Mouse (Mus musculus) cerebellum, adult 11-12 months (tissue): Measurements from ENCODE around the gene Dpep3.

Experiments used
- DNase-seq: peaks from one replicate; pipeline ENCODE4 v3.0.0; 2022

Dpep3 gene

DNA sequence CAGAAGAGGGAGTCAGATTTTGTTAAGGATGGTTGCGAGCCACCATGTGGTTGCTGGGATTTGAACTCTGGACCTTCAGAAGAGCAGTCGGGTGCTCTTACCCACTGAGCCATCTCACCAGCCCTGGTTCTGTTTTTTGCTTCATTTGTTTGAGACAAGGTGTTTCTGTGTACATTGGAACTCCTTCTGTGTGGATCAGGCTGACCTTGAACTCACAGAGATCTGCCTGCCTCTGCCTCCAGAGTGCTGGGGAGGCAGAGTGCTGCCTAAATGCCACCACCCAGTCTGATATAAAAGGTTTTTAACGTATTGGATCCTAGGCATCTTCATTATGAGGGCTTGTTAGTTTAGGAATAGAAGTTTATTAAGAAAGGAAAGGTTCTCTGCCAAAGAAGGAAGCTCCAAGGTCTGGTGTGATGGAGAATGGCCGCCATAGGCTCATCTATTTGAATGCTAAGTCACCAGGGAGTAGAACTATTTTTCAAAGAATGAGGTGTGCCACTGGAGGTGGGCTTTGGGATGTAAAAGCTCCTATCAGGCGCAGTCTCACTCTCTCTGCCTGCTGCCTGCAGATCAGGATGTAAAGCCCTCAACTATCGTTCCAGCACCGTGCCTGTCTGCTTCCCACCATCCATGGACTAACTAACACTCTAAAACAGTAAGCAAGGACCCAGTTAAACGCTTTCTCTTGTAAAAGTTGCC lies 8.1 kb downstream of the Dpep3 start:
- no peak for DNase-seq

GRCm38 (mm10) chr8:105969367-105969766 lies 9.9 kb downstream of the Dpep3 start:
- no peak for DNase-seq

DNA sequence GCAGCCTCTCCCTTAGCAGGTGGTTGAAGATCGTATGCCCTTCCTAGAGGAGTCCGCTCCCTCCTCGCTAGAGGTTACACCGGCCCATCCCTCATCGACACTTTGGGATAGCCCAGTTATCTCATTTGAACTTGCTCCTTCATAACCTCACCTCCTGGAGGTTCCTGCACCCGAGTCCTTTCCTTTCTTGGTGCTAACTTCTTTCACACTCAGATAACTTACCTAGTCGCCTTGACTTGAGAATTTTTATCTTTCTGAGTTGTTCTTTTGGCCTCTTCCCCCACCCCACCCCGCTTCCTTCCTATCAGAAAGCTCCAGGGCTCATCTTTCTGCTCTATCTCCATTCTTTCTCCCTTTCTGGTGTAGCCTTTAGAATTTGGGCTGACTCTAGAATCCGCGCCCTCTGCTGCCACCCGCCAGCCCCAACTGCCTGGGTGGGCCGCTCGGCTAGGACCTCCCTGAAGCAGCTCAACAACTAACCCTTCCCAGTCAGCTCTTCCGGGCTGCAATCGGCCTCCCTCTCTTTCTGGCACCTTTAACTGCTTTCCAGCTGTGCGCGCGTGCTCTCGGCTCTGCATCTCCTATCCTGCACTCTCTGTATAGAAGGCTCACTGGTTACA lies 12.4 kb downstream of the Dpep3 start:
- DNase-seq, result no peak

DNA sequence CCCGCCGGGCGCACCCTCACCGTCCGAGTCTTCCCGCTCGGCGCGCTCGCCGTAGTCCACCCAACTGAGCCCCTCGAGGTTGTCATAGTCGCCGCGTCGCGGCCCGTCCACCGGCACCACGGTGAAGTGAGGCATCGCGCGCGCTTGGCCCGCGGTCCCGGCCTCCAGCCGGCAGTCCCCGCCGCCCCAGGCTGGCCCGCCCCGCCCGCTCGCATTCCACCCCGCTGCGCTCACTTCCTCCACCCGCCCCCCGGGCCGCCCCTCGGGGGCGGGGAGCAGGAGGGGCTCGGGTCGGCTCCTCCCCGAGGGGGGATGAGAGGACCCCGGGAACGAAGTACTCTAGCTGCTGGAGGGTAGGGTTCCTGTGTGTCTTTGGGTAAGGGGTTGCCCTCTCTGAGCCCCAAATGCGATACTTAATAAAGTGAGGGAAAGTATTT lies 13.3 kb downstream of the Dpep3 start, which contains the start of gene Slc12a4:
Gene Slc12a4, minus strand, starts transcription at position 193 of the 437 bp plus-strand sequence.
- DNase-seq, result no peak

DNA sequence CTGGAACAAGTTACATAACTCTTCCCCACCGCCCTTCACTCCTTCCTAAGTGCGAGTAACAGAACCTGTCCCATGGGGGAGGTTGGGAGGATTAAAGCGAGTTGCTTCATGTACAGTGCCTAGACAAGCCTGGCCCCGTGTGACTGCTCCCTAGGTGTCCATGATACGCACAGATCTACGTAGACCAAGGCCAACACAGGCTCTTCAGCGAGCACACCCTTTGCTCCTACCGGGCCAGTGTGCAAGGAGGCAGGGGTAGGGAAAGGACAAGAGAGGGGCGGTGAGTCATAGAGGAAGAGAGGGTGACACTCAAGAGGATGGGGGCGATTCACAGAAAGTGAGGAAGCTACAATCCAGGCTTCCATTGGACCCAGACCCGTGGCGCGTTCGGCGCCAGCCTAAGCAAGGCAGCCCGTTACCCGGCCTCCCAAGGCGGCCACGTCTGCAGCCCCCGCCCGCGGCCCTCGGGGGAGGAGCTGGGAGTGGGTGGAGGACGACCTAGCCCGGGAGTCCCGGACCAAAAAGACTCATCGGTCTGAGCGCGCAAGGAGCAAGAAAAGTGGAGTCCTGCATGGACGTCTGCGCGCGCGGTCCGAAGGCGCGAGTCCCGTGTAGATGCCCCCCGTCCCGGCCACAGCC lies 13.8 kb downstream of the Dpep3 start:
- DNase-seq, result no peak

GRCm38 (mm10) chr8:105964506-105965265 lies 14.5 kb downstream of the Dpep3 start:
- DNase-seq, result no peak

DNA sequence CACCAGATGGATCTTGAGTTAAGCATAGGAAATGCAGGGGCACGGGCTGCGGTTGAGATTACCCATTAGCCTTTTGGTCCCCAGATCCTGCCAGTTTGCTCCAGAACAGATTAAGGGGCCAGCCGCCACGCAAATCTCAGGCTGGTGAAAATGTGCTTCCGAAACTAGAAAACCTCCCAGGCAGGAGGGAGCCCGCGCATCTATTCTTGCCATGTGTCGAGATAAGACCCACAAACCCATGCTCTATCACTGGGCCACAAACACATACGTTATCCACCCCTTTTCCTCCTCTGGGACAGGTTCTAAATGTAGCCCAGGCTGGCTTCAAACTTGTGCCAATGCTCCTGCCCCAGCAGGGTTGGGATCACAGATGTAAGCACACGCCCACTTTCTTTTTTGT lies 17.7 kb downstream of the Dpep3 start:
- DNase-seq, result no peak

DNA sequence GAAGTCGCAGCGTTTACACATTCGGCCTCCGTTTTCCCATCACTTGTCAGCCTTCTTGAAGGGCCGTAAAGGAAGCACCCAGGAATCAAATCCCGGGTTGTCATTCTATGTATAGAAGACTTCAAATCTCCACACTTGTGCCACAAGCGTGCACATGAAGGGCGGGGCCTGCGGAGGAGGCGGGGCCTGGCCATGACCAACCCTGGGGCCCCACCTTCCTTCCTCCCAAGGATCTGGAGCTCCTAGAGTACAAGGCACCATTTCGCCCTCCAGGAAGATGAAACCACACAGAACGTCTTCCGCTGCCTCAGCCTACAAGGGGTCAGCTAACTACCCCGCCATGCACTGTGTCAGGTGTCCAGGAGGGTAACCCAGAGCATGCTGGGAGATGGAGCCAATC lies 18.1 kb downstream of the Dpep3 start:
- DNase-seq, result no peak

DNA sequence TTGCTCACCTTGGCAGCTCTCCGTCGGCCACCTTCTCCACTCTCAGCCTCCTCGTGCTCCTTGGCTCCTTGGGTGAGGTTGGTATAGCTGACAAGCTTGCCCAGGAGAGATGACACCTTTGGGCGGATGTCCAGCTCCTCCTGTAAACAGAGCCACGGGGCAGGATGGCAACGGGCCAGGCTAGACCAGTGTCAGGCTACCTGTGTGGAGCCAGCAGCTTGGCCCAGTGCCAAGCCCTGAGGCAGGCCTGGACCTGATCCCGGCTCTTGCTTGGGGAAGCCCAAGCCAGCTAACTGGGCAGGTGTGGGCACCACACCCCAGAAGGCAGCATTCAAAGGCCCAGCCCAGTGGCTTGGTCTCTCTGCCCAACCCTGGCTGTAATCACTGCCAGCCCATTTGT lies 19.9 kb downstream of the Dpep3 start:
- DNase-seq, result peak; percentile 87

DNA sequence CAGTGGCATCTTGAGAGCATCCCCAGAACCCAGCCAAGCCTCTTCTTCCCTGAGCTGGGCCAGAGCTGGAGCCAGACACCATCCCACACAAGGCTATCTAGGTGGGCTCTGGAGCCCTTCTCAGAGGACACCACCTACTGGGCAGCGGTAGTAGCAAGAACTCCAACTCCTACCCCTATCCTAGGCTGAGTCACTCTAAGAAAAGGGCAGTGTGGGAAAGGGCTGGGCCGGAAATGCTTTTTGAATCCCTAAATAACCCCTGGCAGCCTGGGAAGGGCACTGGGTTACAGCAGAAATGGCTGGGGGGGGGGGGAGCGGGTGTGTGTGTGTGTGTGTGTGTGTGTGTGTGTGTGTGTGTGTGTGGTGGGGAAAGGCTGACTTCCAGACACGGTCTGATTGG lies 21.4 kb downstream of the Dpep3 start:
- no peak for DNase-seq

DNA sequence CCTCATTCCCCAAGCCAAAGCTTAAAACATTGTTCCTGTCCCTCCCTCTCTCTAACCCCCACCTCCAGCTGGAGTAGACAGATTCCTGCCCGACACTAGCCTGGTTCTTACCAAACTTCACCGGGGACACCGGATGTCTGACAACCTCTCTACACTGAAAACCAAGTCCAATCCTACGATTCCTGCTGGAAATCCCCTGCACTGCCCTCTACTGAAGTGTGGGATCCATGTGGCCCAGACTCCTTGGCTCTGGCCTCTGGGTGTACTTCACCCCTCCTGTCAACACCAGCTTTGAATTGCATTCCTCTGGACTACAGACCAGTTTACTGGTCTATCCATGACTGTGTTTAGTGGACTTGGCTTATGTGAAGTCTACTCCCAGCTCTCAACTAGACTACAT lies 22.7 kb downstream of the Dpep3 start:
- DNase-seq, result no peak

GRCm38 (mm10) chr8:105951057-105951659 lies 28.1 kb downstream of the Dpep3 start:
- DNase-seq, result peak; percentile 47

- DNase-seq, result no peak
These were observed 29.9 kb downstream of the Dpep3 start for GRCm38 (mm10) chr8:105949350-105949749.

DNA sequence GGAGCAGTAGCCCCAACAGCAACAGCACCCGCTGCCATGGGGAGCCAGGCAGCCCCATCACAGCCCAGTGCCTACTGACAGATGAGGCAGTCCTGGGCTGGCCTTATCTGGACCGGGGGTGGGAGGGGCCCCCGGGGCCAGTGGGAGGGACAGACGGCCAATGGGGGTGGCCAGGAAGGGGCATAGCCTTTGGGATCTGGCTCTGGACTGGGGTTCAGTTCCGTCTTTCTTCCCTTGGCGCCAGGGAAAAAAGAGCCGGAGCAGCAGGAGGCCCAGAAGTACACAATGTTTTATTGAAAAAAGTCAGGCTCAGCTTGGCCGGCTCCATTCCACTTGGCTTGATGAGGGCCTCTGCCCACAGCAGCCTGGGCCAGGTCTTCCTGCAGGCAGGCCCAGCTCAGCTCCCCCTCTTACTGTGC lies 35.9 kb downstream of the Dpep3 start, which contains the start of gene Lcat:
Gene Lcat, minus strand, starts transcription at position 62 of the 419 bp plus-strand sequence.
- peak; percentile 48 for DNase-seq

DNA sequence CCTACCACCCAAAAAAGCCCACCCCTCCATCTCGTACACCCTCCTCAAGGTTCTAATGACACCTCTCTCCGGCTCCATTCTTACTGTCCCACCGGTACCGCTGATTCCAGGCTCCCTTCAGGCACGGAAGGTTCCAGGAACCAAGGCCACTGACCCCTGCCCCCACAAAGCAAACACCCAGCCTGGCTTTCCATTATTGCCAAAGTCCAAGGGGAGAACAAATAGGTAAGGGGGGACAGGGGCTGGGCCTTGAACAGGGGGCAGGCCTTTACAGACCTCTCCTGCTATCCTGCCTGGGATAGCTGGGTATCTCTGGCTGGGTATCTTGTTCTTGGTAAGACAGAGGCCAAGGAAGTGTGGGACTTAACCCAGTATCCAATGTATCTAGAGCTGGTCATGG lies 36.7 kb downstream of the Dpep3 start:
- DNase-seq, result no peak

GRCm38 (mm10) chr8:105942026-105942425 lies 37.2 kb downstream of the Dpep3 start:
- no peak for DNase-seq

- DNase-seq, result no peak
These were observed 40.9 kb downstream of the Dpep3 start, which contains the start of gene Psmb10 for GRCm38 (mm10) chr8:105938306-105938669. TSS of gene Psmb10 (minus strand) at chr8:105938444.

- DNase-seq, result peak; percentile 46
These were observed 41.5 kb downstream of the Dpep3 start for GRCm38 (mm10) chr8:105937496-105938305.

DNA sequence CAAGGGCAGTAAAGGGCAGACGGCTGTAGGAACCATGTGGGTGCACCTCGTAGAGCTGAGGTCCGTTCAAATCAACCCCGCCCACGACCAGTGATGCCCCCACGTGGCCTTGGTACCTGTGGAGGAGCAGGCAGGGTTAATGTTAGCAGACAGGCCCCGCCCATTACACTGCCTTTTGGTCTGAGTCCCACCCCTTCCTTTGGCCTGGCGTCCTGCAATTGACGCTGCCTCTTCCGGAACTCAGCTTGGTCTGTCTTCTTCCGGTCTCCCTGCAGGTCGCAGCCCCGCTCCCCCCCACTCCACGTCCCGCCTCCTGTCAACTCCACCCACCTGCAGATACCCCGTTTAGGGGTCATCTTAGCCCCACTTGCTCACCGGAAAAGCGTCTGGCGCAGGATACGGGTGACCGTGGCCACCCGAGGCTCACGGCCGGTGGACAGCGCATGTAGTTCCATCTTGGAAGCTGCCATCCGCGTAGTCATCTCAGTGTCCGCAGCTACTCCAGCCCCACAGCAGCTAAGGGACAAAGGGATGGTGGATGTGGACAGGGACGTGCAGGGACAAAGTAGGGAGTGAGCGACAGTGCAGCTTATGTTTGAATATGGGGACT lies 42.3 kb downstream of the Dpep3 start:
- DNase-seq, result peak; percentile 93

DNA sequence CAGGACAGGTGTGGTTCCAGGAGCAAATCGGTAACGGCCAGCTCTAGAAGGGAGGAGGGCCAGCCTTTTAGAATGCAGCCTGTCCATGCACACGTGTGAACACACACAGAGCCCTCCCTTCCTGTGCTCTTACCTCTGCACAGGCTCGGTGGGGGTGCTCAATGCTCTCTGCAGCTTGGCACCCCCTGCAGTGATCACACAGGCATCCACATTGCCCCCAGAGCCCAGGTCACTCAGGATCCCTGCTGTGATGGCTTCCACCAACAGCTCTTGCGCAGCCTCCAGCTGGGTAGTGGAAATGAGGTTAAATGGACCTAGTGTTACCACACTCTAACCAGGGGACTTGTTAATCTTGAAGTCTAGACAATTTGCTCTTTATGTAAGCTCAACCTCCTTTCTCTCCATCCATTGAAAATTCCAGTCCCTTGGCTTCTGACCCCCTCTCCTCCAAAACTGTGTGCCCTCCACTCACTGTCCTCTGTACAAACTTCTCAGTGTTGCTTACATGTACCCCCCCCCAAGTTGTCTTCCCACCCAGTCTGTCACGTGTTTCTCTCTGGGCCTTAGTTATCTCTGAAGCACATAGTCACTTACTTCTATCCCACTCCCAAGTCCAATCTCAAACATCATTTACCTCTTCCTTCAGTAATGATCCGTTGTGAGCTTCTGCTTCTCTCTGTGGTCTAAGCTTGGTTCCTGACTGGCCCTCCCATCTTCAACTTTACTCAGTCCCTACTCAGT lies 43.2 kb downstream of the Dpep3 start:
- peak; percentile 56 for DNase-seq

DNA sequence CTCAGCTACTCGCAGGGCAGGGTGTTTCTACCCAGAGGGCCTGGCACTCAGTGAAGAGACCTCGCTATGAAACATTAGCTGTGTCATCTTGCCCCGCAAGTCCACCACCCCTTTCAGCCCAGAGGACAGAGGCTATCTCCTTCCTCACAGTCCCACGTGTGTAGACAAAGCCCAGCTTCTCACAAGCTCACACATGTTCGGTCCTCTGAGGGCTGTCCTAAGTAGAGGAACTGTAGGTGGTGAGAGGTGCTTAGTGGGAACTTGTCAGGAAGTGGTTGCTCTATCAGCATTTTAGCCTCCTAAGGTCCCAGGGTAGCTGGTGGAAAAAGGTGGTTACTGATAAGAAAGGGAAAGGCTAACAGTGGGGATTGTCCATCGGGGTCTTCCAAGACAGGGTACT lies 44.1 kb downstream of the Dpep3 start:
- DNase-seq, result no peak
